Mouse (Mus musculus): Measurements from ENCODE around the gene Xpo4. TPM values are rescaled to one million over a fixed set of nuclear protein-coding genes. Genes with fewer than 3 reads are reported as not detected.

Xpo4 gene
- polyA plus RNA-seq, 2 experiments = 15.5 to 27.4 TPM

DNA sequence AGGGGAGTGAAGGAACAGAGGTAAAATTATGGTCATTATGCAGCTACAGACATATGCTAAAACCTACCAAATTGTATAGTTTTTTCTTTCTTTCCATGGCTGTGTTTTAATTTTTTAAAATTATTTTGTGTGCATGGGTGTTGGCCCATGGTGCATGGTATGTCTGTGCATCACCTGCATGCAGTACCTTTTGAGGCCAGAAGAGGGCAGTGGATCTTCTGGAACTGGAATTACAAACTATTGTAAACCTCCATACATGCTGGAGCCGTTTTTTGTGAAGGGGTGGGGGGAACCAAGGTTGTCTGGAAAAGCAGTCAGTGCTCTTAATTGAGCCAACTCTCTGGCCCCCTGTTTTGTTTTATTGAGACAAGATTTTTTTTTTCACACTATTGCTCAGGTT is 19.3 kb upstream of the Xpo4 start:
- no peak overlapping the region for H3K27ac ChIP-seq (replicated peaks; ENCODE audit: low read depth, low read length)
- DNase-seq (ENCODE audit: low spot score) (peak; percentile 35), ATAC-seq (ENCODE audit: low FRiP score, low read depth) (no peak)
- H3K9ac ChIP-seq (ENCODE audit: low read depth, low read length, severe bottlenecking) = no peak overlapping the region
- H3K9me3 ChIP-seq (ENCODE audit: control insufficient read depth, low read length) = no peaks in the 10 kb centered on the region
- no peak overlapping the region for H3K4me2 ChIP-seq (replicated peaks; ENCODE audit: low read depth, low read length, severe bottlenecking)
- TF ChIP-seq POLR2A (IDR thresholded peaks at IDR 0.05; ENCODE audit: borderline replicate concordance, extremely low read depth, insufficient read depth, insufficient read length) = no peak
- 13% methylated on average over 1 of the region's 1 CpGs for WGBS
- H3K27me3 ChIP-seq (ENCODE audit: control insufficient read depth, insufficient read depth, low read length) = no peaks in the 10 kb centered on the region
- H3K4me1 ChIP-seq (ENCODE audit: control insufficient read depth, insufficient read depth, low read length) = no peaks in the 10 kb centered on the region
- H3K36me3 ChIP-seq (ENCODE audit: control insufficient read depth, insufficient read depth, low read length) = peaks cover 16% of the 10 kb centered on the region
- no peak overlapping the region for H3K4me3 ChIP-seq (replicated peaks; ENCODE audit: low read length)

DNA sequence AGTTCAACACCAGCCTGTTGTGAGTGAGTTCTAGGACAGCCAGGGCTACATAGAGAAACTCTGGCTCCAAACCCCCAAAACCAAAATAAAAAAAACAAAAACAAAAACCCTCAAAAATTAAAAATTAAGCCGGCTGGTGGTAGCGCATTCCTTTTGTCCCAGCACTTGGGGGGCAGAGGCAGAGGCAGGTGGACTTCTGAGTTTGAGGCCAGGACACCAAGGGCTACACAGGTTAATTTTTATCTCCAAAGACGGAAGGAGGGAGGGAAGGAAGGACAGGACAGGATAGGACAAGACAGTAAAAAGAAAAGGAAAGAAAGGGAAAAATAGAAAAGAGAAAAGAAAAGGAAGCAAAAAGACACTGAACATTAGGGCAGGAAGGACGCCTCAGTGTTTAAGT is 17.5 kb upstream of the Xpo4 start:
- no peak overlapping the region for H3K9ac ChIP-seq (ENCODE audit: low read depth, low read length, severe bottlenecking)
- WGBS = 82% methylated on average over 4 of the region's 4 CpGs

DNA sequence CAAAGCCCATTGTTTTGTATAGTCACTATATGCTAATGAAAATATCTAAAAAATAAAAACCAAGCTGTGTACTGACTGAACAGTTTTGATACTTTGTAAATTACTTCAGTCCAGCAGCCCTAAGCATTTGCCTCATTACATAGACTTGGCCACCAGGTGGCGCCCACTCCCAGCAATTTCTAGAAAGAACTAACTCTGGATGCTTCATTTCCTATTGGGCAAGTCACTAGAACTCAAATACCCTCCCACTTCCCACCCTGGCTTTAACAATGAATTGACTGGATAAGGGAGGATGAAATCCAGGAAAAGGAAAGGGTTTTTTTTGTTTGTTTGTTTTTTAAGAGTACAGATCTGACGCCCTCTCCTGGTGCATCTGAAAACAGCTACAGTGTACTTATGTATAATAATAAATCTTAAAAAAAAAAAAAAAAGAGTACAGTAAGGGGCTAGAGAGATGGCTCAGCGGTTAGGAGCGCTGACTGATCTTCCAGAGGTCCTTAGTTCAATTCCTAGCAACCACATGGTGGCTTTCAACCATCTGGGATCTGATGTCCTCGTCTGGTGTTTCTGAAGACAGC is 14.8 kb upstream of the Xpo4 start:
- Histone ChIP-seq H3K9me3 (ENCODE audit: control insufficient read depth, low read length) (no peaks in the 10 kb centered on the region), H3K4me3 (replicated peaks; ENCODE audit: low read length) (no peak overlapping the region), H3K9ac (ENCODE audit: low read depth, low read length, severe bottlenecking) (no peak overlapping the region), H3K4me1 (ENCODE audit: control insufficient read depth, insufficient read depth, low read length) (no peaks in the 10 kb centered on the region), H3K4me2 (replicated peaks; ENCODE audit: low read depth, low read length, severe bottlenecking) (no peak overlapping the region), H3K36me3 (ENCODE audit: control insufficient read depth, insufficient read depth, low read length) (no peaks in the 10 kb centered on the region), H3K27ac (replicated peaks; ENCODE audit: low read depth, low read length) (no peak overlapping the region), H3K27me3 (ENCODE audit: control insufficient read depth, insufficient read depth, low read length) (no peaks in the 10 kb centered on the region)
- 48% methylated on average over 5 of the region's 5 CpGs for WGBS
- peak; percentile 65; the same call in 1 of the 2 replicates for ATAC-seq (ENCODE audit: low FRiP score, low read depth)
- TF ChIP-seq POLR2A (IDR thresholded peaks at IDR 0.05; ENCODE audit: borderline replicate concordance, extremely low read depth, insufficient read depth, insufficient read length) = no peak
- DNase-seq (ENCODE audit: low spot score) = peak; percentile 90

More for the DNA sequence above, 17.5 kb upstream of the Xpo4 start:
- no peak for ATAC-seq (ENCODE audit: low FRiP score, low read depth)
- Histone ChIP-seq H3K4me3 (replicated peaks; ENCODE audit: low read length) (no peak overlapping the region), H3K4me1 (ENCODE audit: control insufficient read depth, insufficient read depth, low read length) (no peaks in the 10 kb centered on the region), H3K27me3 (ENCODE audit: control insufficient read depth, insufficient read depth, low read length) (no peaks in the 10 kb centered on the region), H3K4me2 (replicated peaks; ENCODE audit: low read depth, low read length, severe bottlenecking) (no peak overlapping the region), H3K27ac (replicated peaks; ENCODE audit: low read depth, low read length) (no peak overlapping the region), H3K36me3 (ENCODE audit: control insufficient read depth, insufficient read depth, low read length) (no peaks in the 10 kb centered on the region), H3K9me3 (ENCODE audit: control insufficient read depth, low read length) (no peaks in the 10 kb centered on the region)
- no peak for TF ChIP-seq POLR2A (IDR thresholded peaks at IDR 0.05; ENCODE audit: borderline replicate concordance, extremely low read depth, insufficient read depth, insufficient read length)
- DNase-seq (ENCODE audit: low spot score) = no peak

DNA sequence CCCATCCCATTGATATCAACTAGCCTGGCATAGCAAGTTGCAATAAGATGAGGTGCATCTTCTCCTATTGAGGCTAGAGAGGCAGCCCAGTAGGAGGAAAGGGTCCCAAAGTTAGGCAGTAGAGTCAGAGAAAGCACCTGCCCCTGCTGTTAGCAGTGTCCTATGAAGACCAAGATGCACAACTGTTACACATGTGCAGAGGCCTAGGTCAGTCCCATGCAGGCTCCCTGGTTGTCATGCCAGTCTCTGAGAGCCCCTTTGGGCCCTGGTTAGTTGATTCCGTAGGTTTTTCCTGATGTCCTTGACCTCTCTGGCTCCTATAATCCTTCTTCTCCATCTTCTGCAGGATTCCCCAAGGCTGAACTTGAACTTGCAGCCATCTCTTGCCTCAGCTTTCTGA is 14.3 kb upstream of the Xpo4 start:
- H3K27ac ChIP-seq (replicated peaks; ENCODE audit: low read depth, low read length) = no peak overlapping the region
- no peak for TF ChIP-seq POLR2A (IDR thresholded peaks at IDR 0.05; ENCODE audit: borderline replicate concordance, extremely low read depth, insufficient read depth, insufficient read length)
- H3K4me2 ChIP-seq (replicated peaks; ENCODE audit: low read depth, low read length, severe bottlenecking) = no peak overlapping the region
- no peak for DNase-seq (ENCODE audit: low spot score)
- no peak overlapping the region for H3K4me3 ChIP-seq (replicated peaks; ENCODE audit: low read length)
- H3K36me3 ChIP-seq (ENCODE audit: control insufficient read depth, insufficient read depth, low read length) = no peaks in the 10 kb centered on the region
- H3K4me1 ChIP-seq (ENCODE audit: control insufficient read depth, insufficient read depth, low read length) = no peaks in the 10 kb centered on the region
- H3K27me3 ChIP-seq (ENCODE audit: control insufficient read depth, insufficient read depth, low read length) = no peaks in the 10 kb centered on the region
- ATAC-seq (ENCODE audit: low FRiP score, low read depth) = no peak
- no peak overlapping the region for H3K9ac ChIP-seq (ENCODE audit: low read depth, low read length, severe bottlenecking)
- WGBS = 41% methylated on average over 1 of the region's 1 CpGs
- H3K9me3 ChIP-seq (ENCODE audit: control insufficient read depth, low read length) = no peaks in the 10 kb centered on the region

- no peak overlapping the region for H3K27ac ChIP-seq (replicated peaks; ENCODE audit: low read depth, low read length)
- no peaks in the 10 kb centered on the region for H3K4me1 ChIP-seq (ENCODE audit: control insufficient read depth, insufficient read depth, low read length)
- no peaks in the 10 kb centered on the region for H3K36me3 ChIP-seq (ENCODE audit: control insufficient read depth, insufficient read depth, low read length)
- no peak overlapping the region for H3K4me3 ChIP-seq (replicated peaks; ENCODE audit: low read length)
- no peaks in the 10 kb centered on the region for H3K27me3 ChIP-seq (ENCODE audit: control insufficient read depth, insufficient read depth, low read length)
- no peak overlapping the region for H3K9ac ChIP-seq (ENCODE audit: low read depth, low read length, severe bottlenecking)
- ATAC-seq (ENCODE audit: low FRiP score, low read depth) (no peak), DNase-seq (ENCODE audit: low spot score) (no peak)
- TF ChIP-seq POLR2A (IDR thresholded peaks at IDR 0.05; ENCODE audit: borderline replicate concordance, extremely low read depth, insufficient read depth, insufficient read length) = no peak
- H3K4me2 ChIP-seq (replicated peaks; ENCODE audit: low read depth, low read length, severe bottlenecking) = no peak overlapping the region
- 29% methylated on average over 2 of the region's 2 CpGs for whole genome bisulfite sequencing
- H3K9me3 ChIP-seq (ENCODE audit: control insufficient read depth, low read length) = no peaks in the 10 kb centered on the region
Measured at GRCm38 (mm10) chr14:57675481-57675880, 10.3 kb upstream of the Xpo4 start.

DNA sequence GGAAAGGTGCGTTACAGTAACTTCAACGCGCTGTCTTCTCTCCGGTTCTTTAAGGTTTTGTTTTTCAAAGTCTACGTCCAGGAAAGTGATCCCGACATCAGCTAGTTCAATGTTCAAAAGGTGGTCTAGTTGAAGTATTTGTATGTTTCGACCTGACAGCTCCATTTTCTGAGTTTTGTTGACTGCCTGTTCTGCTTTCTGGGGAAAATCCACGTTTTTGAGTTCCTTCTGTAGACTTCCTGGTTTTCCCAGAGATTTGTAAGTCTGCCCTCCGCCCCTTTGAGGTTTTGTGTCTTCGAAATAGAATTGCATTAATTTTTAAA is 359 bp upstream of the Xpo4 start:
- WGBS = 12% methylated on average over 10 of the region's 10 CpGs
- no peak for TF ChIP-seq POLR2A (IDR thresholded peaks at IDR 0.05; ENCODE audit: borderline replicate concordance, extremely low read depth, insufficient read depth, insufficient read length)
- Histone ChIP-seq H3K36me3 (ENCODE audit: control insufficient read depth, insufficient read depth, low read length) (no peaks in the 10 kb centered on the region), H3K9me3 (ENCODE audit: control insufficient read depth, low read length) (no peaks in the 10 kb centered on the region), H3K4me1 (ENCODE audit: control insufficient read depth, insufficient read depth, low read length) (peaks cover 9% of the 10 kb centered on the region), H3K27ac (replicated peaks; ENCODE audit: low read depth, low read length) (peak overlapping the region; percentile 93), H3K9ac (ENCODE audit: low read depth, low read length, severe bottlenecking) (peak overlapping the region; percentile 95), H3K27me3 (ENCODE audit: control insufficient read depth, insufficient read depth, low read length) (no peaks in the 10 kb centered on the region), H3K4me2 (replicated peaks; ENCODE audit: low read depth, low read length, severe bottlenecking) (peak overlapping the region; percentile 87), H3K4me3 (replicated peaks; ENCODE audit: low read length) (peak overlapping the region; percentile 79)
- no peak for ATAC-seq (ENCODE audit: low FRiP score, low read depth)
- no peak for DNase-seq (ENCODE audit: low spot score)

All from limb, embryonic 14.5 days (tissue).